Mouse (Mus musculus): ENCODE data around the gene Tcf7l2.
A peak's percentile ranks its signal among the peaks of the same experiment; 100 is the strongest.

Gene Tcf7l2

GRCm38 (mm10) chr19:55909039-55909438, 167.4 kb downstream of the Tcf7l2 start:
- DNase-seq (ENCODE audit: low spot score in 2 of 2), result no peak

GRCm38 (mm10) chr19:55911941-55912340, 170.3 kb downstream of the Tcf7l2 start:
- DNase-seq (ENCODE audit: low spot score in 2 of 2), result no peak

GRCm38 (mm10) chr19:55912813-55913212, 171.2 kb downstream of the Tcf7l2 start:
- DNase-seq (ENCODE audit: low spot score in 2 of 2), result no peak

- DNase-seq (ENCODE audit: low spot score in 2 of 2), result no peak
Observed at GRCm38 (mm10) chr19:55913585-55913984, 172.0 kb downstream of the Tcf7l2 start.

- DNase-seq (ENCODE audit: low spot score in 2 of 2), result no peak
Observed at GRCm38 (mm10) chr19:55914614-55915211, 173.1 kb downstream of the Tcf7l2 start.

GRCm38 (mm10) chr19:55915506-55915905, 173.9 kb downstream of the Tcf7l2 start:
- DNase-seq (ENCODE audit: low spot score in 2 of 2), result no peak

GRCm38 (mm10) chr19:55916211-55916610, 174.6 kb downstream of the Tcf7l2 start:
- DNase-seq (ENCODE audit: low spot score in 2 of 2), result no peak

GRCm38 (mm10) chr19:55923789-55924426, 182.3 kb downstream of the Tcf7l2 start:
- DNase-seq (ENCODE audit: low spot score in 2 of 2), result no peak

- DNase-seq (ENCODE audit: low spot score in 2 of 2), result no peak
Observed at GRCm38 (mm10) chr19:55924800-55925199, 183.2 kb downstream of the Tcf7l2 start.

GRCm38 (mm10) chr19:55925425-55925803, 183.8 kb downstream of the Tcf7l2 start:
- peak; percentile 34 to 45 for DNase-seq (ENCODE audit: low spot score in 2 of 2)

- no peak for DNase-seq (ENCODE audit: low spot score in 2 of 2)
Observed at GRCm38 (mm10) chr19:55925804-55926521, 184.3 kb downstream of the Tcf7l2 start.

- no peak for DNase-seq (ENCODE audit: low spot score in 2 of 2)
Observed at GRCm38 (mm10) chr19:55926858-55927673, 185.4 kb downstream of the Tcf7l2 start.

- no peak for DNase-seq (ENCODE audit: low spot score in 2 of 2)
Observed at GRCm38 (mm10) chr19:55927674-55928061, 186.0 kb downstream of the Tcf7l2 start.

- no peak for DNase-seq (ENCODE audit: low spot score in 2 of 2)
Observed at GRCm38 (mm10) chr19:55928674-55929073, 187.1 kb downstream of the Tcf7l2 start.

- no peak for DNase-seq (ENCODE audit: low spot score in 2 of 2)
Observed at GRCm38 (mm10) chr19:55931642-55932041, 190.0 kb downstream of the Tcf7l2 start.

GRCm38 (mm10) chr19:55933947-55934729, 192.5 kb downstream of the Tcf7l2 start:
- no peak for DNase-seq (ENCODE audit: low spot score in 2 of 2)

- no peak for DNase-seq (ENCODE audit: low spot score in 2 of 2)
Observed at GRCm38 (mm10) chr19:55934730-55935003, 193.0 kb downstream of the Tcf7l2 start.

GRCm38 (mm10) chr19:55937026-55937425, 195.4 kb downstream of the Tcf7l2 start:
- DNase-seq (ENCODE audit: low spot score in 2 of 2), result no peak

- DNase-seq (ENCODE audit: low spot score in 2 of 2), result no peak
Observed at GRCm38 (mm10) chr19:55938254-55939046, 196.8 kb downstream of the Tcf7l2 start.

- DNase-seq (ENCODE audit: low spot score in 2 of 2), result no peak
Observed at GRCm38 (mm10) chr19:55939090-55939489, 197.5 kb downstream of the Tcf7l2 start.

- DNase-seq (ENCODE audit: low spot score in 2 of 2), result no peak
Observed at GRCm38 (mm10) chr19:55939719-55940118, 198.1 kb downstream of the Tcf7l2 start.

Measured in spleen, postnatal 14 days (tissue).